Mouse (Mus musculus): ENCODE measurements at regions not wholly inside any gene's neighbourhood (a gene's known extent, or its start where the extent isn't known, plus 50 kb on each side); places are given as distances from the start of the nearest gene placed in this dataset.

- ATAC-seq (replicated peaks in 1 of 2; ENCODE audit: insufficient read depth in 1 of 2, low FRiP score in 2 of 2, low TSS enrichment in 1 of 2, low read depth in 1 of 2, poor library complexity in 2 of 2, severe bottlenecking in 2 of 2) = no peak
Measured at GRCm38 (mm10) chr16:29876196-29876595, 188.0 kb upstream of the Hes1 start.

DNA sequence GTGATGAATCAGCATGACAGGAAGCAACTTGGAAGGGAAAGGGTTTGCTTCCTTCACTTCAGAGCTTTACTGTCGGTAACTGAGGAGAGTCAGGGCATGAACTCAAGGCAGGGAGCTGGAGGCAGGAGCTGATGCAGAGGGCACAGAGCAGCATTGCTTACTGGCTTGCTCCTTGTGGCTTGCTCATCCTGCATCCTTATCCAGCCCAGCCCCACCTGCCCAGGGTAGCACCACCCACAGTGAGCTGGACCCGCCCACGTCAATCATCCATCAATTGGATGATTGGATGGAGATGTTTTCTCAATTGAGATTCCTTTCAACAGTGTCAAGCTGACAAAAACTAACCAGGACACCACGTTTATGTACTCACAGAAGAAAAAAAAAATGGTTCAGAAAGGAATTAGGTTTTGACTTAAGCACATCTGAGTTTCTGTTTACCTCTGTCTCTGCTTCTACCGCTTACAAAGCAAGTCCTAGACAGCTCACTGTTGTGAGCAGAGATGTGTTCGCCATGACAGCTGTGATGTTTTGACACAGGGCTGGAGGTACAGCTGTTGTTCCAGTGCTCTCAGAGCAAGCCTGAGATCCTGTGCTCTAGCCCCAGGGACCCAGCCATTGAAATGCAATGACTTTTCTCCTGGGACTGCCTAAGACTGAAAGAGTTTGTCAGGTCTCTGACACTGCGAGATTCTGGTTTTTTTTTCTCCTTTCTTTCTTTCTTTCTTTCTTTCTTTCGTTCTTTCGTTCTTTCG lies 186.6 kb upstream of the Hes1 start:
- ATAC-seq (replicated peaks in 1 of 2; ENCODE audit: insufficient read depth in 1 of 2, low FRiP score in 2 of 2, low TSS enrichment in 1 of 2, low read depth in 1 of 2, poor library complexity in 2 of 2, severe bottlenecking in 2 of 2) = no peak

- no peak for ATAC-seq (replicated peaks in 1 of 2; ENCODE audit: insufficient read depth in 1 of 2, low FRiP score in 2 of 2, low TSS enrichment in 1 of 2, low read depth in 1 of 2, poor library complexity in 2 of 2, severe bottlenecking in 2 of 2)
Measured at GRCm38 (mm10) chr16:29879665-29880064, 184.5 kb upstream of the Hes1 start.

DNA sequence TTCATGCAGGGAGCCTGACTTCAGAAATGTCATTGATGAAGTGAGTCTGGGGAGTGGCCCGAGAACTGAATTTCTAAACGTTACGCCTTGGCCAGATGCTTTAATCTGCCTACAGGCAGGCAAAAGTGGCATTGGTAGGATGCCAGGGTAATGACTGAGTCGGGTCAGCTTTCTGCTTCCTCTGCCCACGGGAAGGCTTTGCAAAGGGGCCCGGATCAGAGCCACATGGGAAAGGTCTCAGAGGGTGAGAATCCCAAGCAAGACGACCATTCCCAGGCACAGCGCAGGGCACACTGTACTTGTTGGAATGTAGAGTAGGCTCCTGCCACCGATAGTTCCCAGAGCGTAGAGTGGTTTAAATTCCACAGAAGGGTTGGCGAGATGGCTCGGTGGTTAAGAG lies 182.7 kb upstream of the Hes1 start:
- ATAC-seq (replicated peaks in 1 of 2; ENCODE audit: insufficient read depth in 1 of 2, low FRiP score in 2 of 2, low TSS enrichment in 1 of 2, low read depth in 1 of 2, poor library complexity in 2 of 2, severe bottlenecking in 2 of 2) = no peak

DNA sequence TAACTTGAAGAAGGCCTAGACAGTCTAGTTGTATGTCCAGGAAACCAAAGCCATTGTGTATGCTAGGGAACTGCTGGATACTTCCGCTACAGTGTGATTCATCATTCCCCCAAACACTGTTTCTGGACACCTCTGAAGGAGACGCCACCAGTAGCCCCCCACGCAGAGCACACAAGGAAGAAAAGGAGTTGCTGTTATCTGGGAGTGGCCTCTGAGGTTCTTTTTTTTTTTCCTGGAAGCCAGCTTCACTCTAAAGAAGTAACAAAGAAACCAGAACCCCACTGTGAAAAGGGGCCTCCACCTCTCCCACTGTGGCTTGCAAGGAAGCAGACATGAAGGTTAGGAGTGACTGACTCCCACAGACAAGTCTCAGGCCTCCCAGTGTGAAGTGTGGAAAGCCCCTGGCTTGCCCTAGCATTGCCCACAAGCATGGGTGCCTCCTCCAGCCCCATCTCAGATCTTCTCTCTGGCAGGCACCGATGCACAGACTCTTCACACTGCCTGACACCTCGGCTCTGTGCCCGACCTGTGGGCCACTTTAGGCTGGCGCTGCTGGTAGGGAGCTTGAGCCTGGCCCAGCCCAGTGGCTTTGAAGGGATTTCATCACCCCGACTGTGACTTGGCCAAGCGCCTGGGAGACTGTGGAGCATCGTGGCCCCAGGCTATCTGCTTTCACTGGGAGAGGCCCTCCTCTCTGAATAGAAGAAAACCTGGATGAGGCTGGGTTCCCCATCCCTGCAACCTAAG lies 181.8 kb upstream of the Hes1 start:
- peak in 1 of 2 experiments; percentile 21; a peak in 1 of 4 replicates for ATAC-seq (replicated peaks in 1 of 2; ENCODE audit: insufficient read depth in 1 of 2, low FRiP score in 2 of 2, low TSS enrichment in 1 of 2, low read depth in 1 of 2, poor library complexity in 2 of 2, severe bottlenecking in 2 of 2)

- ATAC-seq (replicated peaks in 1 of 2; ENCODE audit: insufficient read depth in 1 of 2, low FRiP score in 2 of 2, low TSS enrichment in 1 of 2, low read depth in 1 of 2, poor library complexity in 2 of 2, severe bottlenecking in 2 of 2) = no peak
Measured at GRCm38 (mm10) chr16:29883252-29883992, 180.8 kb upstream of the Hes1 start.

DNA sequence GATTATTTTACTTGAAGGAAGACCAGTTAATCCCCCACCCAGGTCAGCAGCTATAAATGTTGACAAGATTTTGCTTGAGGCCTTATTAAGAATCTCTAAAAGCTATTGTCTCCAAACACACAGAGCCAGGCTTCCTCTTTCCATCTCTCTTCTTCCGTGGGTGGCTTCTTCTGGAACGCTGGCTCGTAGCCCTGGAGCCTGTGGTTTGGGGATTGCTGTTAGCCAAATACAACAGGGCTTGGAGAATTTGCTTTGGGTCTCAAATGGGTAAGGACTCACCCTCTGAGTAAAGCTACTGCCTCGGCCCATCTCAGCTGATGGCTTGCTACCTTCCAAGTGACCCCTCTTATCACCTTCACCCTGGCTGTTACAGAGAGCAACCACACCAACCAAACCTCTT lies 179.3 kb upstream of the Hes1 start:
- no peak for ATAC-seq (replicated peaks in 1 of 2; ENCODE audit: insufficient read depth in 1 of 2, low FRiP score in 2 of 2, low TSS enrichment in 1 of 2, low read depth in 1 of 2, poor library complexity in 2 of 2, severe bottlenecking in 2 of 2)

GRCm38 (mm10) chr16:29886755-29887154 lies 177.4 kb upstream of the Hes1 start:
- no peak for ATAC-seq (replicated peaks in 1 of 2; ENCODE audit: insufficient read depth in 1 of 2, low FRiP score in 2 of 2, low TSS enrichment in 1 of 2, low read depth in 1 of 2, poor library complexity in 2 of 2, severe bottlenecking in 2 of 2)

- no peak for ATAC-seq (replicated peaks in 1 of 2; ENCODE audit: insufficient read depth in 1 of 2, low FRiP score in 2 of 2, low TSS enrichment in 1 of 2, low read depth in 1 of 2, poor library complexity in 2 of 2, severe bottlenecking in 2 of 2)
Measured at GRCm38 (mm10) chr16:29889346-29889745, 174.8 kb upstream of the Hes1 start.

DNA sequence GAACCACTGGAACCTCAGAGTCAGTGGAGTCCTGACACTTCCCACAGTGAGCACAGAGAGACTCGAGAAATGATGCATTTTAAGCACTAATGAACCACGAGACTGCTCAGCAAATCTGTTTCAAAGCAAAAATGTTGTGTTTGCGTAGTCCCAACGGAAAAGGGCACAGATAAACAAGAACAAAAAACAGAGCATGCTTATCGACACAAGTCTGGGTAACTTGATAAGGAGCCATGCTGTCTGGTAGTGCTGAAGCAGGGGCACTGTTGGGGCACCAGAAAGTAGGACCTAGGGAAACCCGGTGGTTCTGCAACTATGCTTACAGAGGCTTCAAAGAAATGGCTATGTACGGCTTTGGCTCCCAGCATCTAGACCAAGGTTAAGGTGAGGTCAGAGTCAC lies 172.7 kb upstream of the Hes1 start:
- ATAC-seq (replicated peaks in 1 of 2; ENCODE audit: insufficient read depth in 1 of 2, low FRiP score in 2 of 2, low TSS enrichment in 1 of 2, low read depth in 1 of 2, poor library complexity in 2 of 2, severe bottlenecking in 2 of 2) = no peak

- peak in 1 of 2 experiments; percentile 22; a peak in 1 of 4 replicates for ATAC-seq (replicated peaks in 1 of 2; ENCODE audit: insufficient read depth in 1 of 2, low FRiP score in 2 of 2, low TSS enrichment in 1 of 2, low read depth in 1 of 2, poor library complexity in 2 of 2, severe bottlenecking in 2 of 2)
Measured at GRCm38 (mm10) chr16:29893871-29894828, 170.0 kb upstream of the Hes1 start.

DNA sequence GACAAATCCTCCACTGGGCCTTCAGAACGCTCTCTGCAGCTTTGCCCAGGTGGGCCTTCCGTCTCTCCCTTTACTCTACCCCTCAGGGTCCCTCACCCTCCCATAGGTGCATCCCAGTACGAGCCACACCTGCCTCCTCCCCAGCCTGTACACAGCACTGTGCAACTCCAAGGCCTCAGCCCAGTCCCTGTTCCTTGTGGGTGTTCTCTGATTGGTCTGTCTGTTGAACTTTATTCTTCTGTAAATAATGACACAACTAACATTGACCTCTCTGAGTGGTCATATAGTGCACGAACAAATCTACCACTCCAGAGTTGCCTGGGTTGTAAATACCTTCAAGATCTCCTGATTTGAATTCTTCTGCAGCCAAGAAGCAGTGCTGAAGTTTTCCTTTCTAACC lies 167.8 kb upstream of the Hes1 start:
- ATAC-seq (replicated peaks in 1 of 2; ENCODE audit: insufficient read depth in 1 of 2, low FRiP score in 2 of 2, low TSS enrichment in 1 of 2, low read depth in 1 of 2, poor library complexity in 2 of 2, severe bottlenecking in 2 of 2) = no peak

DNA sequence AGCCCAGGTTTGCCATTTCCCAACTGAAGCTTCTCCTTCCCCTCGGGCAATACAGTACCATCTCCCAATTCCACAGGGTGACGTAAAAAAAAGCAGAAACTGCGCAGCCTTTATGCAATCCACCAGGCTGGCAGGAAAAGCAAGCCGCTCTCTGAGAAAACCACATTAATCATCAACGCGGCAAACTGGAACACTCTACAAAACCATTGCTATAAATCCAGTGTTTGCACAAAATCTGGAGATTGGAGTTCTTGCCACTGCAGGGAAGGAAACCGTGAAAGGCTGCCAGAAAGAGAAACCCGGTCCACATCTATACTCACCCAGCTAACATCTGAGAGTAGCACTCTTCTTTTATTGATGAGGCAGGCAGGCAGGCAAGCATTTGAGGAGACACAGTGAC lies 160.7 kb upstream of the Hes1 start:
- peak; percentile 34 to 64; a peak in 3 of 4 replicates for ATAC-seq (replicated peaks in 1 of 2; ENCODE audit: insufficient read depth in 1 of 2, low FRiP score in 2 of 2, low TSS enrichment in 1 of 2, low read depth in 1 of 2, poor library complexity in 2 of 2, severe bottlenecking in 2 of 2)

DNA sequence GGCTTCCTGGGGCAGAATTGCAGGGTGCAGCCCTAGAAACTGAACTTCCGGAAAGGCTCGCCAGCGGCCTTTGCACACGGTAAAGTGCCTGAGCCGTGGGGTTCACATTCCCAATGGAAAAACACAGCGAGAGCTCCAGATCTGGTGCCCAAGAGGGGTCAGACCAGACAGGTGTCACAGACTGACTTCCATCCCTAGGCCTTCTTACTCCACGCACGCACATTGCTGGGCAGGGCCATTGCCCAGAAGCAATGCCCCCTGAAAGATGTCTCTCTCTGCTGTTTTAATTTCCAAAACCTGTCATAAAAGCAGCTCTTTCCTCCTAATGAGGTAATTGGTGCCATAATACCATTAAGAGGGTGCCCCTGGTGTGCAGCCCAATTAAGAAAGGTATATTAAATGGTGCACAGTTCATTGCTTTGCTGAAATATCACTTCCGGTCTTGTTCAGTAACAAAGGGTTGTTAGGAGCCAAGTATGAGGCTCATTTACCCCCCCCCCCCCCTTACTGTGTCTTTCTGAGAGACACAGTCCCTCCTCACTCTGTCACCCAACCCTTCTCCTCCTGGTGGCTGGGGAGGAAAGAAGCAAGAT lies 159.9 kb upstream of the Hes1 start:
- ATAC-seq (replicated peaks in 1 of 2; ENCODE audit: insufficient read depth in 1 of 2, low FRiP score in 2 of 2, low TSS enrichment in 1 of 2, low read depth in 1 of 2, poor library complexity in 2 of 2, severe bottlenecking in 2 of 2) = no peak

DNA sequence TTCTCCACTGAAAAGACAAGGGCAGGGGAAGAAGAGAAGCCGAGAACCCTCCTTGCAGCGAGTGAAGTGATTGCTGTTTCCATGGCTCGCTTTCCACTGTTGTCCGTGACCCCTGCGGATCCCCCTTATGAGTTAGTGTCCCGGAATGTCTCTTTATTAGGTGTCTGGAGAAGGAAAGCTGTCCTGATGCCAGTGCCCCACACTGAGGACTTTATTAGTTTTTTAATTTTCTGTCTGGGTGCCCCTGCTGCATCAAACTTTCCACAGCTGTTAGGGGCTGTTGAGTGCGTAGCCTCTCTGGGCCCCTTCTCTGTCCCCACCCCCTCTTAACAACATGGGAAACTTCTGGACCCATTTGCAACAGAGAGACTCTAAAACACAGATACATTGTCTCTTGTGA lies 156.9 kb upstream of the Hes1 start:
- ATAC-seq (replicated peaks in 1 of 2; ENCODE audit: insufficient read depth in 1 of 2, low FRiP score in 2 of 2, low TSS enrichment in 1 of 2, low read depth in 1 of 2, poor library complexity in 2 of 2, severe bottlenecking in 2 of 2) = no peak

DNA sequence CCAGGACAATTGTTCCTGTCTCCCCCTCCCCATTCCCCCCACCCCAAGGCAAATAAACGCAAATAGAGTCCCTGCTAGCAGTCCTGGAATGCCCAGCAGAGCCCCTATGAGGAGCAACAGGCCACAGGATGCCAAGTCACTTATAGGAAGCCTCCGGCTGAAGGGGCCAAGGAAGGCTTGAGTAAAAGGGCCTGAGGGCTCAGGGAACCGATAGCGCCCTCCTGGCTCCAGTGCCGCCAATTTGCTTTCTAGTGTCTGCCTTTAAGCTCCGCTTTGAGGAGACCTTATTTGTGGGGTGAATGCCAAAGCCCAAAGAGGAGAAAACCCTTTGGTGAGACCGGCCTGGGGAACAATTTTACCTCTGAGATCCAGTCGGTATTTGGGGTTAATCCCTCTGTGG lies 156.2 kb upstream of the Hes1 start:
- no peak for ATAC-seq (replicated peaks in 1 of 2; ENCODE audit: insufficient read depth in 1 of 2, low FRiP score in 2 of 2, low TSS enrichment in 1 of 2, low read depth in 1 of 2, poor library complexity in 2 of 2, severe bottlenecking in 2 of 2)

DNA sequence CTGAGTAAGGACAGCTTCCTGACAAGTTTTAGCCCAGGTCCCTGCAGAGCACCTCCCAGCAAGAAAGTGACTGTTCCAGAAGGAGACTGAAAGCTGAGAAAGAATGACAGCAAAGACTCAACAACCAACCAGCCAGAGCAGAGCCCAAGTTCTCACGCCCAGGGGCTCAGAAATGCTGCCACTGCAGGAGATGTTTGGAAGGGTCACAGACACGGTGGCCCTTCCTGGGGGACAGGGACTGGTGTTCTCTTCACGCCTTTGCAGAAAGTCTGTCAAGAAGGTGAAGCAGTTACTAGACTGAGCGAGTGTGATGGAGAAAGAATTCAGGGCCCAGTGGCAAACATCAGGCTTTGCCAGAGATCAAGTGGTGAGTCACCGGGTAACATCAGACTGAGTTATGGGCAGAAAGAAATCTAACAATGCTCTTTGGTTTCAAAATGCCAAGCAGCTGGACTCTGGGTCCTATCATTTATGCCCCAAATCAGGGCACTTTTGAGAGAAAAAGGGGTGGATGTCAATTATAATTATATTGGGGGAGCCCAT lies 154.2 kb upstream of the Hes1 start:
- no peak for ATAC-seq (replicated peaks in 1 of 2; ENCODE audit: insufficient read depth in 1 of 2, low FRiP score in 2 of 2, low TSS enrichment in 1 of 2, low read depth in 1 of 2, poor library complexity in 2 of 2, severe bottlenecking in 2 of 2)

All from hematopoietic stem cell, adult 5-6 weeks (primary cell).